Mouse (Mus musculus): ENCODE results near the gene Caskin2.

Gene Caskin2

GRCm38 (mm10) chr11:115807306-115807705, 6.1 kb downstream of the Caskin2 start:
- DNase-seq (ENCODE audit: extremely low spot score, low spot score), result no peak

DNA sequence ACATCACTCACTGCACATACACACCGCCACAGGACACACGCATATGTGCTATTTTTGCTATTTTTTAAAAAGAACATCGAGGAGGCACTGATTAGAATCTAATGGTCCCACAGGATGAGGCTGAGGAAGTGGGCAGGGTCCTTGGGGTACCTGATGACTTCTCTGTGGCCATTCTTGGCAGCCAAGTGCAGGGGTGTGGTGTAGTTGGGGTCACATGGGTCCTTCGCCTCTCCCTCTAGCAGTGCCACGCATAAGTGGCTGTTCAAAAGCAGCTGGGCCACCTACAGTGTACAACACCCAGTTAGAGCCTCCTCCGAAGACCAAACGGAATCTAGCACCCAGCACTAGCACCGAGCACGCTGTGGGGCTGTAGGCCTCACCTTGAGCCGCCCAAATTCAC, 7.3 kb downstream of the Caskin2 start:
- DNase-seq (ENCODE audit: extremely low spot score, low spot score), result no peak

DNA sequence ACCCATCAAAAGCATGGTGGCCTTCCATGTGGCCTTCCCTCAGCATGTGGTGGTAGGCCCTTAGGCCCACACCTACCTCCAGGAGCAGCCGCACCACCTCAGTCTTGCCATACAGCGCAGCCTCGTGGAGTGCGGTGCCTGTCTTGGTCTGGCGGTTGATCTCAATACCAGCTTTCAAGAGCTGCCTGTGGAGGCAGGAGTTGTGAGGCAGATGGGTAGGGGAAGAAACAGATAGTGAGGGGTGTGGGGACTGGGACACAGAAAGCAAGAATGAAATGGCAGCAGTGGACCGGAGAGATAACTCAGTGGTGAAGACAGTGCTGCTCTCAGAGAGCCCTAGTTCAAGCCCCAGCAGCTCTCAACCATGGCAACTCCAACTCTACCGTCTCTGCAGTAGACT, 8.4 kb downstream of the Caskin2 start:
- no peak for DNase-seq (ENCODE audit: extremely low spot score, low spot score)

- DNase-seq (ENCODE audit: extremely low spot score, low spot score), result no peak
Observed at GRCm38 (mm10) chr11:115803072-115803709, 10.2 kb downstream of the Caskin2 start.

DNA sequence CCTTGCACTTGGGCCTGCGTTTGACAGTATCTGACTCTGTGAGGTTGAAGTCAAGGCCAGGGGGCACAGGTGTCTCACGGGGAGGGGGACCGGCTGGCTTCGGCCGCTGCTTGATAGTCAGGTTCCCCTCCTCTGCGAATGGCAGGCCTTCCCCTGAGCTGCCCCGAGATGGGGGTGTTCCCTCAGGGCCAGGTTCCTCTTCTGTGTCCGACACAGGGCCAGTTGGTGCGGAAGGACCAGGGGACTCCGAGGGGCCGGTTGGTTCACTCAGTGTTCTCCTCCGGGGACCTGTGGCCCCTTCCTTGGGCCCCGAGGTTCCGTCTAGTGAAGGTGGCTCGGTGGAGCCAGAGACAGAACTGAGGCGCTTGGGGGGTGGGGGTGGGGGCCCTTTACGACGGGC, 12.5 kb downstream of the Caskin2 start:
- no peak for DNase-seq (ENCODE audit: extremely low spot score, low spot score)

- no peak for DNase-seq (ENCODE audit: extremely low spot score, low spot score)
Observed at GRCm38 (mm10) chr11:115797665-115798064, 15.8 kb downstream of the Caskin2 start.

DNA sequence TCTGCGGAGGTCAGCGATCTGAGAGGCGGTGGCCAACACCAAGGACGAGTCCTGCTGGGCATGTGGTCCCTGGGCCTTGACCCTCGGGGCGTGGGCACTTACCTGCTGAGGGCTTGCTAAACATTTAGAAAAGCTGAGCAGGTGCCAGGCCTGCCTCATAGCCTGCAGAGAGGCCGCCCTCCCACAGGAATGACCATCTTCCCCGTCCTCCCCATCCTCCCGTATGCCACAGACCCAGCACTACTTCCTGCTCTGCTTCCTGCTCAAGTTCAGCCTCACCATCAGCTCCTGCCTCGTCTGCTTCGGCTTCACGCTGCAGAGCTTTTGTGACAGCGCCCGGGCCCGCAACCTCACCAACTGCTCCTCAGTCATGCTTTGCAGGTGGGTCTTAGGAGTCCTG, 16.5 kb downstream of the Caskin2 start:
- DNase-seq (ENCODE audit: extremely low spot score, low spot score), result no peak

- no peak for DNase-seq (ENCODE audit: extremely low spot score, low spot score)
Observed at GRCm38 (mm10) chr11:115792353-115792752, 21.1 kb downstream of the Caskin2 start.

- DNase-seq (ENCODE audit: extremely low spot score, low spot score), result no peak
Observed at GRCm38 (mm10) chr11:115791919-115792318, 21.5 kb downstream of the Caskin2 start.

GRCm38 (mm10) chr11:115789787-115790186, 23.7 kb downstream of the Caskin2 start:
- DNase-seq (ENCODE audit: extremely low spot score, low spot score), result no peak

GRCm38 (mm10) chr11:115786473-115786872, 27.0 kb downstream of the Caskin2 start:
- DNase-seq (ENCODE audit: extremely low spot score, low spot score), result no peak

DNA sequence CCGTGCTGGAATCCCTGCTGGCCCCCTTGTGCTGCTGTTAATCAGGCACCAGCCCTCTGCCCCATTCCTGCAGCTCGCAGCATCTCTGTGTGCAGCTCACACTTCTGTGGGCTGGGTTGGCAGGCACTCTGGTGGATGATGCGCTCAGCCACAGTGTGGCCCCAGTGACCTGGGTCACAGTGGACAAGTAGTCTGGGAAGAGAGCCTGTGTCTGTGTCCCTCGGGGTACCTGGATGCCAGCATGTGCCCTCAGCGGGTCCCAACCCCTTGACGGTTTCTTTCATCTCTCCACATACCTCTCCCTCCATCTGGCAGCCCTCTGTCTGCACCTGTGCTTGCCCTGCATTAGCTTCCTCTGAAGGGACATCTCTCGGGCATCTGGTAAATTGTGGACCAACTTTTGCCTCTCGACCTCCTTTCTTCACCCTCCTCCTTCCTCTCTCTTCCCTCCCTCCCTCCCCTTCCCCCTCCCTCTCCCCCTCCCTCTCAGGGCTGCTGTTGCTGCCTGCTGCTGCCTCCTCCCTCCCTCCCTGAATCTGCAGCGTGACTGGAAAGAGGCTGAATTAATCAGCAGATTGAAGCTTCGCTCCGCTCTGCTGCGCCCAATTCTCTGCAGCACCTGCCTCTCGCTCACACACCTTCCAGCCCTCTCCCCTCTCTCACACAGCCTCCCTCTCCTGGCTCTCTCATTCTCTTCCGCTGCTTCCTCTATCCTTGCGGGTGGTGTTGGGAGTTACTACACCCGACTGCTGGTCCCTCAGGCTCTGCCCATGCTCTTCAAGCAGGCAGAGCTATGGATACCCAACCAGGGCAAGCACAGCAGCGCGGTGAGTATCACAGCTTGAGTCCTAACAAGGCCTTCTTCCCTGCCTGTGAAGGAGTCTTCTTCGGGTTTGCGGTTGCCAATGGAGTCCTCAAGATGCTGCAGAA, 33.0 kb downstream of the Caskin2 start:
- DNase-seq (ENCODE audit: extremely low spot score, low spot score), result peak; percentile 58

GRCm38 (mm10) chr11:115779038-115779571, 34.3 kb downstream of the Caskin2 start:
- DNase-seq (ENCODE audit: extremely low spot score, low spot score), result peak; percentile 62

DNA sequence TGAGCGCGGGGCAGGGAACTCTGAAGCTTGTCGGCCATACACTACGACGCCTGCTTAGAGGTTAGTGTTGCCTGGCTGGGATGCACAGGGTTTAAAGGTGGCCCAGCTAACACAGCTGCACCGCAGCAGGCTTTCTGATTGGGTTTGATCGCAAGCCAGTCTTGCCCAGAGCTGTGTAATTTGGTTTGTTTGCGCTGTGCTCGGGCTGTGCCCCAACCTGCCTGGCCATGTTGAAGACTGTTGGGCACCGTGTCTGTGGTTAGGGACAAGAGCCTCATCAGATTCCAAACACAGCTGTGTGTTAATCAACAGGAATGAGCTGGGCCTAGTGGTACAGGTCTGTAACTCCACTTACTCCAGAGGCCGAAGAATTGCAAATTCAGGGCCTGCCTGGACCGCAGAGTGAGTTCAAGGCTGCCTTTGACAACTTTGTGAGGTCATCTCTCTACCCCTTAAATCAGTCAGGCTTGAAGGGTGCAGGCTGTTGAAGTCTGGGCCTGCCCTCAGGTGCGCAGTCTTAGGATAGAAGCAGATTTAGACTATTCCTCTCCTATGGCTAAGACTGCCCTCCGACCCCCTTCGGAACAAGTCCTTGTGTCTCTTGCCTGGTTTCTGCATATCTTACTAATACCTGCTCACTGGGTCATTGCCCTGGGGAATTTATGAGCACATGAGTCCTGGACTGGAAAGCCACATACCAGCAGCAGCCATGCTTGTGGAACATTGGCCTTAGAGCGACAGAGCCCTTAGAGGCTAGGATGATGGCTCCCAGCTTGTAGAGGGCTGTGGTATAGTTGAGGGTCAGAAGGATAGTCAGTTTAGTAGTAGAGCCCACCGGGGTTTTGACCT, 35.7 kb downstream of the Caskin2 start:
- DNase-seq (ENCODE audit: extremely low spot score, low spot score), result no peak

DNA sequence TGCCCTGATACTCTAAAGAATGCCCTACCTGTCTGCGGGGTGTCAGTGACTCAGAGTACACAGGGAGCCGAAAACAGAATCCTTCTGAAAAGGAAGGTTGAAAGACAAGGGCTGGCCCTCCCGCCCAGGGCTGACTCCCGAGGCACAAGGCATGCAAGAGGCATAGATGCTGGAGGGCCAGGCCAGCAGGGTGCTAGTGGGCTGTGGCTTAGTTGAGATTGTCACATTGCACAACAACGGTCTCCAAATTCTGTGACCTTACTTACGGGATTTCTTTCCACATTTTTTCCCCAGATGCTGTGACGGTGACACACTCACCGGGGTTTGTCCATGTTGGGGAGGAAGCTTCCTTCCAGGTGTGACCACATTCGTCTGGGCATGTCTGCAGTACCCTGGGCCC, 36.5 kb downstream of the Caskin2 start:
- no peak for DNase-seq (ENCODE audit: extremely low spot score, low spot score)

DNA sequence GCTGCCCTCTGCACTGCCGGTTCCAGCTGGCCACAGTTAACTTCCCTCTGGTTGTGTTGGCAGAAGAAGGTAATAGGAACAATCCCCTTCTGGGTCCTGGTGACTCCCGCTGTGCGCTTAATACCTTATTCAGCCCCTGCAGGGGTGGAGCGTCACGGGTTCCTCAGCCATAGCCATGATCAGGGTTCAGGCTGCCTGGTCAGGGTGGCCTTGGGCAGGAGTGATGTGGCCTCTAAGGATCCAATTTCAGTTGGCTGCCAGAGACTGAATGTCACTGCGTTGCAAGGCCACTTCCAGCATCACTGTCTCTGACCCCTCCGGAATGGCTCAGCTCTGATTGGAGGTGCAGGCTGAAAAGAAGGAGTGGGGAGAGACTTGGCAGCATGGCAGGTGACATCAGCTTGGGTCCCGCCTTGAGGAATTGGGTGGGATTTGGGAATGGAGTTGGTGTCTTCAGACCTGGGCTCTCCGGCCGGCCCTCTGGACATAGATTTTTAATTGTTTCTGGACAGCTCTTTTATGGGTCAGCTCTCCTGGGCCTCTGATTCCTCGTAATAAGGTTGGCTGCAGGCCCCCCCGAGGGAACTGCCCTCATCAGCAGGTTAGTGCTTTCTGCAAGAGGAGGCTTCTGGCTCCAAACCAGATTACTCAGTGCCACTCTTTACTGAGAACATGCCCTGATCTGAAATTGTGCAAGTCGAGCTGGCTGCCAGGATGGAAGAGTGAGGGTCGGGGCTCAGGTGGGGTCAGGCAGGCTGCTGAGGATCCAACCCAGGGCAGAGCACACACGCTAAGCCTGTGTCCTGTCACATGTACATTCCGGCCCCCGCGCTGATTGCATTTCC, 37.4 kb downstream of the Caskin2 start:
- DNase-seq (ENCODE audit: extremely low spot score, low spot score), result no peak

DNA sequence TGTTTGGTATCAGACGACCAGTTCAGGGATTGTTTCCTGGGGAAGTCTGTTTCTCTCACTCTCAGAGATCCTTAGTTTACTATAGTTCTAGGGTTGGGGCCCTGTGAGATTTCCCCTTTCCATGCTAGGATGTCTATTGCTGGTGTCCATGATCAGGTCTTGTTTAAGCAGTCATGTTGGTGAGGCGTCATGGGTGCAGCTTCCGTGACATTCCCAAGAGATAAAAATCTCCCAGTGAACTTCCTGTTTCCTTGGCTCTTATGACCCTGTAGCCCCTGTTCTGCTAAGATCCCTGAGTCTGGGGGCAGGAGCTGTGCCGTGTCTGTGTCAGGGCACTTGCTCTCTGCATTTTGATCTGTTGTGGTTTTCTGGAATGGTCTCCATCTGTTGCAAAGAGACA, 38.8 kb downstream of the Caskin2 start:
- DNase-seq (ENCODE audit: extremely low spot score, low spot score), result no peak

DNA sequence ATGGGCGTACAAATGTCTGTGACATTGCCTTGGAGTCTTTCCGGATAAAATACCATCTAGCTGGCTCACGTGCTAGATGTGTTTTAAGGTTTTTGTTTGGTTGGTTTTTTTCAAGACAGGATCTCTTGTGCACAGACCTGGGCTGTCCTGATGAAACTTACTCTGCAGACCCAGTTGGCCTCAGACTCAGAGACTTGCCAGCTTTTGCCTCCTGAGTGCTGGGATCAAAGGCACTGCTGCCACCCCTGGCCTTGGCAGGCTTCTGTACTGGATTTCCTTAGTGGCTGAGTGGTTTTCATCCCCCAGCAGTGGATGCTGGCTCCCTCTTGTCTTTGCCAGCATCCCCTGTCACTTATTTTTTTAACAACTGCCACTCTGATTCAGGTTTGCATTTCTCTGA, 44.5 kb downstream of the Caskin2 start:
- DNase-seq (ENCODE audit: extremely low spot score, low spot score), result no peak

- DNase-seq (ENCODE audit: extremely low spot score, low spot score), result no peak
Observed at GRCm38 (mm10) chr11:115766981-115767380, 46.5 kb downstream of the Caskin2 start.

DNA sequence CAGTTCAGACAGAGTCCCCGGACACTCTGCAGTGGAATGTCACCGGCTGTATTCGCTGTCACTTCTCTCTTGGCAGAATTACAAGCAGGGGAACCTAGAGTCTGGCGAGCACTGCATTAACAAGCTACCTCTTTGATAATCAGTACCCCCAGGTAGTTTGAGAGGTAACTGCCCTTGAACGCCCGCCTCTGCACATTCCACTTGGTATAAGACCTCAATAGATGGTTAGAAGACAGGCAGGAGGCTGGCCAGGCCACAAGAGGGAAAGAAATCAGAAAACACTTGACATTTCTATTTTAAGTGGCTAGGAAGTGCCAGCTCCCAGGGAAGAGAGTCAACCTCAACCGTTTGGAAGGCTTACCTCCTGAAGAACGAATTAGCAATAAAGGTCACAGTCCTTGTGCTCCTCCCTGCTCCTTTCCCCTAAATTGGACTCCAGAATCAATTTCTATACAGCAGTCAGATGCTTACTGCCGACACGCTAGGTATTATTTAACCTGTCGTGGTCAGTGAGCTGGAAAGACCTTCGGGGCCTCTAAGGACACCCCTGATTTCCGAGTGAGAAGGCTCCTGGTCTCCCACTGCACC, 47.0 kb downstream of the Caskin2 start:
- DNase-seq (ENCODE audit: extremely low spot score, low spot score), result peak; percentile 37

All from neural tube, embryonic 10.5 days (tissue).